Mouse (Mus musculus) bone marrow macrophage, adult 2 months (primary cell): ENCODE measurements at regions not wholly inside any gene's neighbourhood (a gene's known extent, or its start where the extent isn't known, plus 50 kb on each side); places are given as distances from the start of the nearest gene placed in this dataset.

Experiments
- CTCF ChIP-seq: IDR thresholded peaks from 2 replicates; pipeline ENCODE4 v1.5.1; 2012; ENCODE audit warnings: low read depth, mild to moderate bottlenecking, low read length, moderate library complexity
- POLR2A ChIP-seq: IDR thresholded peaks from 2 replicates; pipeline ENCODE4 v1.6.1; 2012; ENCODE audit warnings: mild to moderate bottlenecking, low read depth, low read length, borderline replicate concordance

DNA sequence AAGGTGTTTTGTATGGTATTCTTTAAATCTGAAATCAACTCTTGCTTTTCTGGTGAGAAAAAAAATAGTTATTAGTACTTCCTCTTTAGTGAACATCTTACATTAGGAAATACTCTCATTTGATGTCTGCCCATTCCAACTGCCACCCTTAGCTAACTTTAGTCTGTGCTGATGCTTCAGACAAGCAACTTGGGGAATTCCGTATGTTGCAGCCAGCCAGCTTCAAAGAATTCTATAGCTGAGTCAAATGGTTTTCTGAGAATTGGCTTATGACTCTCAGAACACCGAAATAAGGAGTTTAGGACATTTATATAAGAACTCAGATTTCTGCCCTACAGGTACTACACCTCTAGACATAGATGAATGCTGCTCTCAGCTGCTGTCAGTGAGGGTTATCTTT is 188.0 kb upstream of the Ptger4 start:
- TF ChIP-seq CTCF (no peak), POLR2A (no peak)
